Mouse (Mus musculus) heart, postnatal 4 days (tissue): ENCODE measurements around the gene Nop53. TPM values are rescaled to one million over a fixed set of nuclear protein-coding genes. Genes with fewer than 3 reads are reported as not detected.
"Not testable (repeated sequence)": the region's sequence is repeated elsewhere in the genome, so short reads cannot be mapped to it uniquely, and the experiment has no call there.

Source experiments
- DNase-seq: peaks from one replicate; pipeline ENCODE4 v3.0.0; 2021
- total RNA-seq, 2 experiments: library from RNA; stranded (reverse); gene quantifications; 2 replicates each; pipeline ENCODE4 v1.2.3; 2021

Nop53 gene
- total RNA-seq, 2 experiments from 2014 or later, result 139 to 142 TPM

DNA sequence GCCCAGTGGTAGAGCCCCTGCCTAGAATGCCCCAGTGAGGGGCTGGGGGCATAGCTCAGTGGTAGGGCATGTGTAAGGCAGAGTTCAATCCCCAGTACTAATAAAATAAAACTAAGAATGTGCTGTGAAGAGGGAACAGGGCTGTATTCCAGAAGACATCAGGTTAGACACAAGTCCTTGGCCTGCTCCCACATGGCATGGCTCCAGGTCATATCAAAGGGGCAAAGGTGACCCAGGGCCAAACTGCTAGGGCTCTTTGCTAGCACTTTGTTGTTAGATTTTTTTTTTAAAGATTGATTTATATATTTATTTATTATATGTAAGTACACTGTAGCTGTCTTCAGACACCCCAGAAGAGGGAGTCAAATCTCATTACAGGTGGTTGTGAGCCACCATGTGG is 27.5 kb downstream of the Nop53 start:
- DNase-seq, result no peak

- DNase-seq, result no peak
These were observed 28.9 kb downstream of the Nop53 start for GRCm38 (mm10) chr7:15916996-15917395.

- DNase-seq, result no peak
These were observed 29.6 kb downstream of the Nop53 start for GRCm38 (mm10) chr7:15916134-15916723.

- DNase-seq, result not testable (repeated sequence)
These were observed 30.2 kb downstream of the Nop53 start for GRCm38 (mm10) chr7:15915695-15916094.

GRCm38 (mm10) chr7:15914751-15915150 is 31.1 kb downstream of the Nop53 start:
- no peak for DNase-seq

DNA sequence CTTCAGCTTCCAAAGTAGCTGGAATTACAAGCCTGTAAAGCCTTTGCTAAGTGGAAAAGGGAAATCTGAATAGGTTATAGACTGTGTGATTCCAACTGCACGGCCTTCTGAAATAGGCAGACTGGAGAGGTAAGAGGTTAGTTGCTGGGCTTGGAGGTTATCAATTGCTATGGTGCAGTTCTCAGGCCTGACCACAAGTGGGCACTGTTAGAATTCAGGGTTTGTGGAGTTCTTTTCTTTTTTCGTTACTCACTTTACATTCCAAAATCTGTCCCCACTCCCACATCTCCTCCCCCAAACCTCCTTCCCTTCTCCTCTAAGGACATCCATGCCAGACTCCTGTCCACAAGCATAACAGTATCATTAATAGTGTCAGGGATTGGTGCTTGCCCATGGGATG is 31.6 kb downstream of the Nop53 start:
- DNase-seq, result peak; percentile 65

DNA sequence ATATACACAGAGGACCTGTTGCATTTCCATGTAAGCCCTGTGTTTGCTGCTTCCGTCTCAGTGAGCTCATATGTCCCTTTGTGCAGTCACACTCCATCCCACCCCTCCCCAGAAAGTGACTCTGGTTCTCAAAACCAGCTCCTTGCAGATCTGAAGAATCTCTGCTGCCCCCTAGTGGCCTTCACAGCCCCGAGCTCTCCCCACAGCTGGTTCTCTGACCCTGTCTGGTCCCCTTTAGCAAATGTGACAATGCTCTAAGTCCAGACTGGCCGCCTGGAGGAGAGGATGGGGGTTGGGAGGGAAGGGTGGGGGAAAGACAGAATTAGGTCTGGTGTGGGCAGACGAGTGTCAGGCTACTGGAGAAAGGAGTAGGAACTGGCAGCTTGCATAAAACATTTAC is 33.7 kb downstream of the Nop53 start:
- DNase-seq, result peak; percentile 87

DNA sequence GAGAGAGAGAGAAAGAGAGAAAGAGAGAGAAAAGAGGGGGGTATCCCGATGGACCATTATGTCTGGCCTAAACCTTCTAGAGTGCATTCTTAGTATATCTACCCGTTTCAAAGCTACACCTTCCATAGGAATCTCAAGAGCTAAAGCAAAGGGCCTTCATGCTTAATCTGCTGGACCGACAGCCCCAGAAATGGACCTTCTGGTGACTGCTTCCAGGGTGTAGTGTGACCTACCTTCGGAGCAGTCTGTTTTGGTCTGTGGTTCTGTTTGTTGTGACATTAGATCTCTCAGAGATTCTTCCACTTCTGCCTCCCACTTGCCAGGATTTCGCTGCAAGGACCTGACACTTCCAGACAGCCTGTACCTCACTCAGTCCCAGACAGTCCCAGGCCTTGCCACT is 35.4 kb downstream of the Nop53 start:
- no peak for DNase-seq

GRCm38 (mm10) chr7:15907971-15908590 is 37.8 kb downstream of the Nop53 start:
- no peak for DNase-seq

GRCm38 (mm10) chr7:15906602-15907001 is 39.3 kb downstream of the Nop53 start:
- no peak for DNase-seq

- no peak for DNase-seq
These were observed 40.0 kb downstream of the Nop53 start for GRCm38 (mm10) chr7:15905861-15906260.

GRCm38 (mm10) chr7:15901366-15902048 is 44.4 kb downstream of the Nop53 start:
- DNase-seq, result no peak

- no peak for DNase-seq
These were observed 51.6 kb downstream of the Nop53 start for GRCm38 (mm10) chr7:15894251-15894650.

Other genes starting within 250 kb of the Nop53 start
- gene Obox5, start 195.9 kb downstream of the Nop53 start, total RNA-seq, result not detected
- not detected for gene Obox6, start 106.4 kb downstream of the Nop53 start, total RNA-seq
- not detected for gene Crx, start 66.1 kb downstream of the Nop53 start, total RNA-seq
- not detected for gene Crxos, start 63.5 kb downstream of the Nop53 start, total RNA-seq
- 100 to 1,000 TPM; 194 to 214 TPM for gene Selenow, start 23.7 kb downstream of the Nop53 start, total RNA-seq
- gene Ehd2, start 21.5 kb upstream of the Nop53 start, total RNA-seq, result 100 to 1,000 TPM; 193 to 197 TPM
- 1 to 10 TPM; 7.6 to 7.8 TPM for gene Bicra, start 101.8 kb upstream of the Nop53 start, total RNA-seq
- gene Zfp541, start 115.7 kb upstream of the Nop53 start, total RNA-seq, result not detected
- gene Napa, start 152.4 kb upstream of the Nop53 start, total RNA-seq, result 100 to 1,000 TPM in 1 of 2 experiments, 10 to 100 TPM in 1; 90.4 to 104 TPM
- 10 to 100 TPM; 23.8 to 25.9 TPM for gene Kptn, start 173.8 kb upstream of the Nop53 start, total RNA-seq
- 1 to 10 TPM; 2.0 TPM for gene Slc8a2, start 183.8 kb upstream of the Nop53 start, total RNA-seq
- gene Meis3, start 229.0 kb upstream of the Nop53 start, total RNA-seq, result 1 to 10 TPM; 8.6 to 9.4 TPM